Mouse (Mus musculus): ENCODE results near the gene Tmem44. TPM values are rescaled to one million over a fixed set of nuclear protein-coding genes. Genes with fewer than 3 reads are reported as not detected.

Tmem44 gene
- polyA plus RNA-seq, 1 experiment from 2014 or later = 0.68 TPM

DNA sequence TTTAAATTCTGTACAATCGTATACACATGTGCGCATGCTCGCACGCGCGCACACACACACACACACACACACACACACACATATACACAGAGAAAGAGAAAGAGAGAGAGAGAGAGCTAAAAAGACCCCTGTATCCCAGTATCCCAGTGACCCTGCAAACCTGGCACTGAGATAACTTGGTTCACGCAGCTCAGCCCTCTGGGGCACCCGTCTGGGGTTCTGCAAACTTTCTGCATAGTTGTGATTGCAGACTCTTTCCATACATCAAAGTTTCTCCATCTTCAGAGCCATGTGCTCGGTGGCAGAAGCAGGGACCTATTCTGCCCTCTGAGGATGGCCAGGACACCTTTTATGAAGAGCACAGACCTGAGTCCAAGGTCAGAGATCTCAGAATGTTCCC is 33.6 kb downstream of the Tmem44 start:
- 77% methylated on average over 9 of the region's 9 CpGs for WGBS (ENCODE audit: insufficient replicate concordance)
- Histone ChIP-seq H3K4me1 (ENCODE audit: control insufficient read depth, low read depth, low read length) (peaks cover 12% of the 10 kb centered on the region), H3K9me3 (replicated peaks; ENCODE audit: control insufficient read depth, low read length) (no peaks in the 10 kb centered on the region), H3K27ac (ENCODE audit: low read length) (no peak overlapping the region), H3K36me3 (ENCODE audit: control insufficient read depth, insufficient read depth) (no peaks in the 10 kb centered on the region), H3K4me3 (ENCODE audit: low read depth, low read length) (no peak overlapping the region), H3K27me3 (ENCODE audit: control insufficient read depth, insufficient read depth, low read depth, low read length) (no peaks in the 10 kb centered on the region), H3K9ac (ENCODE audit: low read depth, low read length) (no peak overlapping the region), H3K4me2 (ENCODE audit: low read depth, low read length) (no peak overlapping the region)
- ATAC-seq (ENCODE audit: low read depth) = no peak

DNA sequence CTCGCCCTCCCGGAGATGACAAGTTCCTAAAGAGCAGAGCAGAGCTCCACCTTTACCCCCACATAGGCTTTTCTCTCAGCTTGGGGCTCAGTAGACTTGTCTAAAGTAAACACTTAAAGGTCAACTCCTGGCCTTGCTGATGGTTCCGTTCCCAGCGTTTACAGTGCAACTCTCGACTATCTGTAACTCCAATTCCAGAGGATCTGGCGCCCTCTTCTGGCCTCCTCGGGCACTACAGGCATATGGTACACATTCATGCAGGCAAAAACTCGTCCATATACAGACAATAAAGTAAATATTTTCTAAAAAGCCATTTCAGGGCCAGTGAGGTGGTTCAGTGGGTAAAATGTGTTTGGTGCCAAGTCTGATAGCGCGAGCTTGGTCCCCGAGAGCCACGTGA is 35.2 kb downstream of the Tmem44 start:
- ATAC-seq (ENCODE audit: low read depth) = no peak
- H3K4me1 ChIP-seq (ENCODE audit: control insufficient read depth, low read depth, low read length) = peaks cover 23% of the 10 kb centered on the region
- no peak overlapping the region for H3K4me2 ChIP-seq (ENCODE audit: low read depth, low read length)
- H3K36me3 ChIP-seq (ENCODE audit: control insufficient read depth, insufficient read depth) = no peaks in the 10 kb centered on the region
- H3K27me3 ChIP-seq (ENCODE audit: control insufficient read depth, insufficient read depth, low read depth, low read length) = no peaks in the 10 kb centered on the region
- no peak overlapping the region for H3K27ac ChIP-seq (ENCODE audit: low read length)
- 65% methylated on average over 12 of the region's 12 CpGs for WGBS (ENCODE audit: insufficient replicate concordance)
- no peak overlapping the region for H3K4me3 ChIP-seq (ENCODE audit: low read depth, low read length)
- no peak overlapping the region for H3K9ac ChIP-seq (ENCODE audit: low read depth, low read length)
- no peaks in the 10 kb centered on the region for H3K9me3 ChIP-seq (replicated peaks; ENCODE audit: control insufficient read depth, low read length)

DNA sequence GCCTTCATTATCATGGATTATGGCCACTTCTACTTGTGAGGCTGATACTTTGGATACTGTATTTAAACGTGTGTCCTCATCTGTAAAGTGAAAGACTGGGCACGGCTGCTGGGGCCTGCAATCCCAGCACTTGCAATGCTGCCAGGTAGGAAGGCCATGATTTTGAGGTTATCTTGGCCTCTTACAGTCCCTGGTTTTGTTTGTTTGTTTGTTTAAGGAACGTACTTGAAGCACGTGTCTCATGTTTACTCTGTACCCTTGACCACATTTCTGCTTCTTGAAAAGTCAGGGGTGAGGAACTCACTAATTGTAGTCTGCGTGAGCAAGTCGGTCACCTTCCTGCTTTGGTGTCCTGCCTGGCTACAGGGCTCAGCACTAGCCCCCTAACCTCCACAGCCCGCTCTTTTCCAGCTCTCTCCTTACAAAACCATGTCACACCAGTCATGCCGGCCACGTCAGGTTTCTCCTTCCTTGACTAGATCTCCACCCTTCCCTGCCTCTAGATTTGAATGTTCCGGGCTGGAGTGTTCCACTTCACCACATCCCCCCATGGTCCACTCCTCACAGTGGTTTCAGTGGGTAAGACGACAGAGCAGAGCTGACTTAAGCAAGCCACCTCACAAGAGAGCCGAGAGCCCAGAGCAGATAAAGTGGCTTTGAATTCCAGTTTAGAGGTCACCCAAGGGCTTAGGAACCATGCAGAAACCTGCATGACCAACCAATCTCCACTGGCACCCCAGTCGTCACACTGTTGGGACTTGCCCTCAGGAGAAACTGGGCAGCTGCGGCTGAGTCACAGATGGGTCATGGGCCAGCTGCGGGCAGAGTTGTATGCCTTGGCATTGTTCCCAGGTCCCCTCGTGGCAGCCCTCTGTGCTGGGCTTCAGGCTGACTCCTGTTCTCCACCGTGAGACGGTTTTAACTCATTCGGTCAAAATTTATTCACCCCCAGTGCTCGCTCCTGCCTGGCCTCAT is 37.3 kb downstream of the Tmem44 start:
- H3K4me2 ChIP-seq (ENCODE audit: low read depth, low read length) = no peak overlapping the region
- peaks cover 37% of the 10 kb centered on the region for H3K4me1 ChIP-seq (ENCODE audit: control insufficient read depth, low read depth, low read length)
- 73% methylated on average over 20 of the region's 20 CpGs for WGBS (ENCODE audit: insufficient replicate concordance)
- H3K27me3 ChIP-seq (ENCODE audit: control insufficient read depth, insufficient read depth, low read depth, low read length) = no peaks in the 10 kb centered on the region
- no peaks in the 10 kb centered on the region for H3K9me3 ChIP-seq (replicated peaks; ENCODE audit: control insufficient read depth, low read length)
- no peak overlapping the region for H3K4me3 ChIP-seq (ENCODE audit: low read depth, low read length)
- no peak overlapping the region for H3K9ac ChIP-seq (ENCODE audit: low read depth, low read length)
- H3K27ac ChIP-seq (ENCODE audit: low read length) = no peak overlapping the region
- ATAC-seq (ENCODE audit: low read depth) = no peak
- H3K36me3 ChIP-seq (ENCODE audit: control insufficient read depth, insufficient read depth) = no peaks in the 10 kb centered on the region

DNA sequence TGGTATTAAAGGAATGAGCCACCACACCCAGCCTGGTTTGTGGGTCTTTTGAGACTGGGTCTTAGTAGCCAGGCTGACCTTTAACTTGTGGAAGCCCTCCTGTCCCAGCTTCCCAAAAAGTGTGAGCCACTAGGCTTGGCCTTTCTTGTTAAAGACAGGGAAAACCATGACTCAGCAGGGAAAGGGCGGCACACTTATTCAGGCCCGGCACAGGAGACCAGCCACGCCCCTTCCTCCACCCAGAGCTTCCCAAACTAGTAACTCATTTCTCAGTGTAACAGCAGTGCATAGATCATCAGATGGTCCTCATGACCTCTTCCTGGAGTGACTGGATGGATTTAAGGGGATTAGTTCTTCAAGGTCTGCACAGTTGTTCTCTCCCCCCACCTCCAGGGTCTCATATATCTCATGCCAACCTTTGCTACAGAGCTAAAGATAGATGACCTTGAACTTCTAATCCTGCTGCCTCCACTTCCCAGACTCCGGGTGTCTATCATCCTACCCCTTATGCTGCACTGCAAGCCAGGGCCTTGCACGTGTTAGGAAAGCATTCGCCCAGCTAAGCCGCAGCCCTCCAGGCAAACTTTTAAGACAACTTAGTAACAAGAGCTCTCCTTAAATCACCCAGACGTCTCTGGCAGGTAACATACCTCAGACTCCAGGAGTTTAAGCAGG is 38.1 kb downstream of the Tmem44 start:
- Histone ChIP-seq H3K9ac (ENCODE audit: low read depth, low read length) (peak overlapping the region; percentile 27; the same call in 1 of the 2 replicates), H3K27me3 (ENCODE audit: control insufficient read depth, insufficient read depth, low read depth, low read length) (no peaks in the 10 kb centered on the region), H3K4me3 (ENCODE audit: low read depth, low read length) (no peak overlapping the region), H3K27ac (ENCODE audit: low read length) (peak overlapping the region; percentile 48; the same call in 1 of the 2 replicates), H3K4me1 (ENCODE audit: control insufficient read depth, low read depth, low read length) (peaks cover 35% of the 10 kb centered on the region), H3K36me3 (ENCODE audit: control insufficient read depth, insufficient read depth) (no peaks in the 10 kb centered on the region), H3K9me3 (replicated peaks; ENCODE audit: control insufficient read depth, low read length) (no peaks in the 10 kb centered on the region), H3K4me2 (ENCODE audit: low read depth, low read length) (peak overlapping the region; percentile 87)
- whole genome bisulfite sequencing (ENCODE audit: insufficient replicate concordance) = 46% methylated on average over 8 of the region's 8 CpGs
- peak; percentile 55 for ATAC-seq (ENCODE audit: low read depth)

DNA sequence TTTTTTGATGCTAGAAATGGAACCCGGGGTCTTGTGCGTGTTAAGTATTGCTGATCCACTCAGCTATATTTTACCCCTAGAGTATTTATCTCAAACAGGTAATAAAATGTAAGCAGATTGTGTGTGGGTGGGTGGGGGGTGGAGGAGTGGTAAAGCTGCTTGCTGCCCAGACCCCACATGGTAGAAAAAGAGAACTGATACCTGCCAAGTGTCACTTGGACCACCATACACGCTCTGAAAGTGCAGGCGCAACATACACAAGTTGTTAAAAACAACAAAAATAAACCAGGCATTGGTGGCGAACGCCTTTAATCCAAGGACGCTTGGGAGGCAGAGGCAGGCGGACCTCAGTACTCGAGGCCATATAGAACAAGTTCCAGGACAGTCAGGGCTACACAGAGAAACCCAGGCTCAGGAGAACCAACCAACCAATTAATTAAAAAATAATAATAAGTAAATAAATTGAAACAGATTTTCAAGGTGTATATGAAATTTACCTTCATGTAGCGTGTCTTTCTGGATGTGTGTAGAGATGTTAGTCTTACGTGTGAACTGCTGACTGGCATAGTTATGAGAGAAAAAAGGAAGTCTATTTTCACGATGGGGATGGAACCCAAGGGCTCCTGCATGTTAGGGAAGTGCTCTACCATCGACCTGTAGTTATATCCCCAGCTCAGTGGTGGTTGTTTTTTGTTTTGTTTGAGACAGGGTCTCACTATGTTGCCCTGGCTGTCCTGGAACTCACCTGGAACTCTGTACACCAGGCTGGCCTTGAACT is 38.9 kb downstream of the Tmem44 start:
- Histone ChIP-seq H3K36me3 (ENCODE audit: control insufficient read depth, insufficient read depth) (no peaks in the 10 kb centered on the region), H3K9ac (ENCODE audit: low read depth, low read length) (peak overlapping the region; percentile 91), H3K27me3 (ENCODE audit: control insufficient read depth, insufficient read depth, low read depth, low read length) (no peaks in the 10 kb centered on the region), H3K27ac (ENCODE audit: low read length) (peak overlapping the region; percentile 87), H3K4me1 (ENCODE audit: control insufficient read depth, low read depth, low read length) (peaks cover 35% of the 10 kb centered on the region), H3K4me3 (ENCODE audit: low read depth, low read length) (peak overlapping the region; percentile 84), H3K4me2 (ENCODE audit: low read depth, low read length) (peak overlapping the region; percentile 87), H3K9me3 (replicated peaks; ENCODE audit: control insufficient read depth, low read length) (no peaks in the 10 kb centered on the region)
- WGBS (ENCODE audit: insufficient replicate concordance) = 54% methylated on average over 13 of the region's 13 CpGs
- ATAC-seq (ENCODE audit: low read depth) = no peak

DNA sequence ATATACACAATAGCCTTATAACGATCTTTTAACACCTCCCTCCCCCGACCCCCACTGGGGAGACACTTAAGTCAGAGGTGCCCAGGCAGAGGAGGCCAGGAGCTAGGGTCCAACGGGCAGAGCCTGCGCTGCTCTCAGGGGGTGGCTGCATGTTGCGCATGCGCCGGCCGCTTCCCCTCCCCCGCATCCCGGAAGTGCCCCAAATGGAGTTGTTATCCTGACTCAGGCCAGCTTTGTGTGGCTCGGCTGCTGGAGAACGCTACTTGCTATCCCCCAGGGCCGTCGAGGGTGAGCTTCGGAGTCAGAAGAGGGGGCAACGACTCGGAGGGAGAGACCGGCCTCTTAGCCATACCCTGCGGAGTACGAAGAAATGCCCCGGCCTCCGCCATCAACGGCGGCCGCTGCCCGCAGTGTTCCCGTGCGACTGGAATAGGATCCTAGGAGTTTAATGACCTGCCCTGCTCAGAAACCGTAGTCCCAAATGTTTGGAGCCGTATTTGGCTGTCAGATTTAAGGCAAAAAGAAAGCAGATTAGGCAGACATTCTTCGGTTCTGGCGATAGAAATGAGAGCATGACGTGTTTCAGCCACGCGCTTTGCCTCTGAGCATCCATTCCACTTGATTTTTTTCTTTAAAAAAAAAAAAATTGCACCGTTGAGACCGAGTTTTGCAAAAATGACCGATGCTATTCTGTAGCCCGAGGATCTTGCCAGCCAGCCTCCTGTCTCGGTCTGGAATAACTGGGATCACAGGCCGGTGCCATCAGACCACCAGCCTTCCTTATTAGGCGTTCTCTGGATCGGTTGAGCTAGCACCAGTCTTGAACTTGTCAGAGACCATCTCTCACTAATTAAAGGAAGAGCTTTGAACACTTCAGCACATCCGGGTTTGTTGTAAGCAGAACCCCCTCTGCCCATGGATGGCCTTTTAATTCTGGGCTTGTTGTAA is 39.9 kb downstream of the Tmem44 start:
- WGBS (ENCODE audit: insufficient replicate concordance) = 3% methylated on average over 44 of the region's 44 CpGs
- peak; percentile 85 for ATAC-seq (ENCODE audit: low read depth)
- Histone ChIP-seq H3K4me1 (ENCODE audit: control insufficient read depth, low read depth, low read length) (peaks cover 35% of the 10 kb centered on the region), H3K9ac (ENCODE audit: low read depth, low read length) (peak overlapping the region; percentile 91), H3K27me3 (ENCODE audit: control insufficient read depth, insufficient read depth, low read depth, low read length) (no peaks in the 10 kb centered on the region), H3K4me3 (ENCODE audit: low read depth, low read length) (peak overlapping the region; percentile 84), H3K9me3 (replicated peaks; ENCODE audit: control insufficient read depth, low read length) (no peaks in the 10 kb centered on the region), H3K27ac (ENCODE audit: low read length) (peak overlapping the region; percentile 87), H3K4me2 (ENCODE audit: low read depth, low read length) (peak overlapping the region; percentile 87), H3K36me3 (ENCODE audit: control insufficient read depth, insufficient read depth) (no peaks in the 10 kb centered on the region)

DNA sequence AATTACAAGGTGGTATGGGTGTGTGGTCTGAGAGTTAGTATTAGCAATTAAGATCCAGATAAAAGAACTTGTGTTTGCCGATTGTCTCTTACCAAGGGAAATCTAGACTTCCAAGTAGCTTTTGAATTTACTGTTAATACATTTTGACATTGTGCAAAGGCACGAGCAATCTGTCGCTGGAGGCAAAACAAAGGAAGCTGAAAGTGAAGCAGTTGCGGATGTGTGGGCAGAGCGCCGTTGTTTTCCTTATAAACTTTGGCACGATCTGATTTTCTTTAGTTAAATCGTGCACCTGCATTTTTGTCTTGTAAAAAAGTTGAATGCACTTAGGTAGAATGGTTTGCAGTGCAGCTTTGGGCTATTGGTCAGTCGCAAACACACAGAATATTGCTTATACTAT is 40.6 kb downstream of the Tmem44 start:
- peak overlapping the region; percentile 87; the same call in 1 of the 2 replicates for H3K27ac ChIP-seq (ENCODE audit: low read length)
- peak overlapping the region; percentile 84 for H3K4me3 ChIP-seq (ENCODE audit: low read depth, low read length)
- ATAC-seq (ENCODE audit: low read depth) = no peak
- no peaks in the 10 kb centered on the region for H3K27me3 ChIP-seq (ENCODE audit: control insufficient read depth, insufficient read depth, low read depth, low read length)
- peaks cover 35% of the 10 kb centered on the region for H3K4me1 ChIP-seq (ENCODE audit: control insufficient read depth, low read depth, low read length)
- H3K36me3 ChIP-seq (ENCODE audit: control insufficient read depth, insufficient read depth) = no peaks in the 10 kb centered on the region
- H3K9ac ChIP-seq (ENCODE audit: low read depth, low read length) = peak overlapping the region; percentile 91
- H3K9me3 ChIP-seq (replicated peaks; ENCODE audit: control insufficient read depth, low read length) = no peaks in the 10 kb centered on the region
- peak overlapping the region; percentile 87 for H3K4me2 ChIP-seq (ENCODE audit: low read depth, low read length)
- whole genome bisulfite sequencing (ENCODE audit: insufficient replicate concordance) = 44% methylated on average over 9 of the region's 9 CpGs

DNA sequence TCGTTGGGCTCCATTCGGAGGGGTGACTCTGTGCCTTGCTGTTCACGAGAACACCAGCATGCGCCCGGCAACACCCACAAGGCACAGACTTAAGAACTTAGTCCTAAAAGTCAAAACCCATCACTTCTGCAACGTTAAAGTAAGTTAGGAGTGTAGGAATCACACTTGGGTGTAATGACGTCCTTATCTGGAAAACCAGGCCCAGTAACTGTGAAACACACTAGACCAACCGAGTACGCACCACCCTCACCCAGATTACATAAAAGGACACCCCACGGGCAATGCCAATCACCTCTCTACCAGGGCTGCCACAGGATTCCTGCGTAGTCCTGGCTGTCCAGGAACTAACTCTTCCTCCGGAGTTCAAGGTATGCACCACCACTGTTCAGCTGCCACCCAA is 41.3 kb downstream of the Tmem44 start:
- Histone ChIP-seq H3K27me3 (ENCODE audit: control insufficient read depth, insufficient read depth, low read depth, low read length) (no peaks in the 10 kb centered on the region), H3K9me3 (replicated peaks; ENCODE audit: control insufficient read depth, low read length) (no peaks in the 10 kb centered on the region), H3K4me2 (ENCODE audit: low read depth, low read length) (no peak overlapping the region), H3K36me3 (ENCODE audit: control insufficient read depth, insufficient read depth) (no peaks in the 10 kb centered on the region), H3K9ac (ENCODE audit: low read depth, low read length) (no peak overlapping the region), H3K27ac (ENCODE audit: low read length) (no peak overlapping the region), H3K4me1 (ENCODE audit: control insufficient read depth, low read depth, low read length) (peaks cover 35% of the 10 kb centered on the region), H3K4me3 (ENCODE audit: low read depth, low read length) (no peak overlapping the region)
- 49% methylated on average over 12 of the region's 12 CpGs for WGBS (ENCODE audit: insufficient replicate concordance)
- 0 out of 2 replicates have a peak, but pooled peaks have one; percentile 15 for ATAC-seq (ENCODE audit: low read depth)

All from liver, embryonic 16.5 days (tissue).